Mouse (Mus musculus) cortical plate, adult 2 months (tissue): ENCODE measurements around the gene Gm10260. TPM values are rescaled to one million over a fixed set of nuclear protein-coding genes. Genes with fewer than 3 reads are reported as not detected.

Experiments used
- H3K27ac ChIP-seq: fragments of 200-500 bp; 2 replicates; pipeline ENCODE4 v1.5.1; 2012; ENCODE audit warnings: low read length, control low read depth, inconsistent platforms; ENCODE audit not compliant: insufficient read depth
- H3K4me1 ChIP-seq: fragments of 200-500 bp; 2 replicates; pipeline ENCODE4 v1.6.1; 2011; ENCODE audit warnings: low read length; ENCODE audit not compliant: control insufficient read depth, insufficient read depth
- H3K4me3 ChIP-seq: fragments of 200-500 bp; 2 replicates; pipeline ENCODE4 v1.5.1; 2011; ENCODE audit warnings: mild to moderate bottlenecking, low read length, control low read depth; ENCODE audit not compliant: insufficient read depth
- CTCF ChIP-seq: fragments of 200-500 bp; IDR thresholded peaks from 2 replicates; pipeline ENCODE4 v1.5.1; 2011; ENCODE audit warnings: mild to moderate bottlenecking, control low read depth, low read length; ENCODE audit not compliant: insufficient read depth; ENCODE audit errors: extremely low read depth
- POLR2A ChIP-seq: fragments of 200-500 bp; IDR thresholded peaks from 2 replicates; pipeline ENCODE4 v1.6.1; 2011; ENCODE audit warnings: mild to moderate bottlenecking, low read length, control low read depth; ENCODE audit not compliant: insufficient read depth; ENCODE audit errors: extremely low read depth
- polyA plus RNA-seq: library from polyadenylated mRNA; depleted of rRNA; stranded (reverse); fragments of >200 nt; gene quantifications from 2 replicates; pipeline ENCODE4 v1.2.3, GENCODE M21; 2012

Gene Gm10260
- polyA plus RNA-seq, 1 experiment = 5.8 TPM

- Histone ChIP-seq H3K4me1 (peaks cover 4% of the 10 kb centered on the region; the same call in 1 of the 2 replicates), H3K27ac (no peak overlapping the region), H3K4me3 (no peak overlapping the region)
- TF ChIP-seq POLR2A (no peak), CTCF (no peak)
Observed at GRCm38 (mm10) chr13:97774740-97775425, 14.5 kb upstream of the Gm10260 start.

- H3K4me3 ChIP-seq = no peak overlapping the region
- TF ChIP-seq CTCF (no peak), POLR2A (no peak)
- no peaks in the 10 kb centered on the region for H3K4me1 ChIP-seq
- peak overlapping the region; percentile 10; the same call in 1 of the 2 replicates for H3K27ac ChIP-seq
Observed at GRCm38 (mm10) chr13:97769205-97769604, 8.8 kb upstream of the Gm10260 start.

GRCm38 (mm10) chr13:97768803-97769202 is 8.4 kb upstream of the Gm10260 start:
- H3K4me1 ChIP-seq = no peaks in the 10 kb centered on the region
- TF ChIP-seq CTCF (no peak), POLR2A (no peak)
- no peak overlapping the region for H3K4me3 ChIP-seq
- peak overlapping the region; percentile 10; the same call in 1 of the 2 replicates for H3K27ac ChIP-seq

GRCm38 (mm10) chr13:97768046-97768682 is 7.7 kb upstream of the Gm10260 start:
- Histone ChIP-seq H3K4me1 (no peaks in the 10 kb centered on the region), H3K27ac (no peak overlapping the region), H3K4me3 (no peak overlapping the region)
- TF ChIP-seq POLR2A (no peak), CTCF (no peak)

- no peaks in the 10 kb centered on the region for H3K4me1 ChIP-seq
- no peak overlapping the region for H3K4me3 ChIP-seq
- no peak for TF ChIP-seq POLR2A
- TF ChIP-seq CTCF = no peak
- H3K27ac ChIP-seq = peak overlapping the region; percentile 2; the same call in 1 of the 2 replicates
Observed at GRCm38 (mm10) chr13:97766600-97766999, 6.2 kb upstream of the Gm10260 start.

- no peaks in the 10 kb centered on the region for H3K4me1 ChIP-seq
- no peak overlapping the region for H3K27ac ChIP-seq
- H3K4me3 ChIP-seq = no peak overlapping the region
- TF ChIP-seq POLR2A = no peak
- TF ChIP-seq CTCF = no peak
Observed at GRCm38 (mm10) chr13:97765913-97766312, 5.5 kb upstream of the Gm10260 start.

GRCm38 (mm10) chr13:97764067-97764466 is 3.6 kb upstream of the Gm10260 start:
- Histone ChIP-seq H3K4me3 (no peak overlapping the region), H3K27ac (no peak overlapping the region), H3K4me1 (no peaks in the 10 kb centered on the region)
- no peak for TF ChIP-seq POLR2A
- no peak for TF ChIP-seq CTCF

GRCm38 (mm10) chr13:97763436-97763835 is 3.0 kb upstream of the Gm10260 start:
- no peak overlapping the region for H3K27ac ChIP-seq
- H3K4me3 ChIP-seq = no peak overlapping the region
- TF ChIP-seq POLR2A = no peak
- no peak for TF ChIP-seq CTCF
- H3K4me1 ChIP-seq = no peaks in the 10 kb centered on the region

GRCm38 (mm10) chr13:97762121-97762520 is 1.7 kb upstream of the Gm10260 start:
- H3K4me1 ChIP-seq = no peaks in the 10 kb centered on the region
- TF ChIP-seq CTCF (no peak), POLR2A (no peak)
- H3K27ac ChIP-seq = no peak overlapping the region
- H3K4me3 ChIP-seq = no peak overlapping the region

GRCm38 (mm10) chr13:97757033-97757432 is 3.4 kb downstream of the Gm10260 start:
- Histone ChIP-seq H3K4me1 (no peaks in the 10 kb centered on the region), H3K27ac (no peak overlapping the region), H3K4me3 (no peak overlapping the region)
- no peak for TF ChIP-seq POLR2A
- TF ChIP-seq CTCF = no peak
